Mouse (Mus musculus) cerebellum, adult (tissue): ENCODE results near the gene Pou6f1.
"Not testable (repeated sequence)": the region's sequence is repeated elsewhere in the genome, so short reads cannot be mapped to it uniquely, and the experiment has no call there.

ENCODE experiments used
- ATAC-seq: cut with Nextera tagmentation; 2 replicates; pipeline ENCODE4 v1.9.2; 2017; ENCODE audit warnings: mild to moderate bottlenecking, moderate library complexity, mixed read lengths; ENCODE audit not compliant: insufficient number of reproducible peaks, low FRiP score, low TSS enrichment

The Pou6f1 gene

GRCm38 (mm10) chr15:100585931-100586330, 13.9 kb downstream of the Pou6f1 start:
- ATAC-seq, result no peak

- no peak for ATAC-seq
These were observed 19.7 kb downstream of the Pou6f1 start for GRCm38 (mm10) chr15:100580108-100580507.

DNA sequence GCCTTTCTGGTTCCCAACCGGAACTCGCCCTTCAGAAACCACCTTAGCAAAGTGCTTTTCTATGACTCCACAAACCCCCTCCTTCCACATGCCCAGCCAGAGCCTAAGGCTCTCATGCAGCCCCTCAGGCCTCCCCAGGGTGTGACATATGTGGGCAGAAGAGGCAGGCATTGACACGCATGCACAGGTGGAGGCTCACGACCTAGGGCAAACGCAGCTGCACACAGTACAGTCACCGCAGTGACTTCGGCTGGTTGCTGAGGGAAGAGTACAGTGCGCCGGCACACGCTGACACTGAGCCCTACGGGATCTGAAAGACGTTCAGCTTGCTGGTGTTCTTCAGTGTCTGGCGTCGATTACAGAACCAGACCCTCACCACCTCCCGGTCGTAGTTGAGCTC, 21.8 kb downstream of the Pou6f1 start:
- no peak for ATAC-seq

GRCm38 (mm10) chr15:100576810-100577209, 23.0 kb downstream of the Pou6f1 start:
- ATAC-seq, result no peak

DNA sequence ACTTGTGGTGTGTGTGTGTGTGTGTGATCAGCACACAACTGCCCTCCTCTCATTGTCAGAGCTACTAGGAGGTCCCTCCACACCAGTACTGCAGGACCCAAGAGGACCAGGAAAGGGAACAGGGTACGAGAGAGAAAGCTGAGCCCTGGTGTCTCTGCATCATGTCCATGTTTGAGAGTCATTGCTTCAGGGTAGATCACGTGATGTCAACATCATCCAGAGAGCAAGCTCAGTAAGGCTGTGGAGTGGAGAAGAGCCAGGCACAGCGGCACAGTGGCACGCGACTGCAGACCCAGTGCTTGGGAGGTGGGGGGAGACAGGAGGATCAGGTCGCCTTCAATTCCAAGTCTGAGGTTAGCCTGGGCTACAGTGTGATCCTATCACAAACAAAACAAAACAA, 23.4 kb downstream of the Pou6f1 start:
- no peak for ATAC-seq

- no peak for ATAC-seq
These were observed 24.4 kb downstream of the Pou6f1 start for GRCm38 (mm10) chr15:100575366-100575765.

DNA sequence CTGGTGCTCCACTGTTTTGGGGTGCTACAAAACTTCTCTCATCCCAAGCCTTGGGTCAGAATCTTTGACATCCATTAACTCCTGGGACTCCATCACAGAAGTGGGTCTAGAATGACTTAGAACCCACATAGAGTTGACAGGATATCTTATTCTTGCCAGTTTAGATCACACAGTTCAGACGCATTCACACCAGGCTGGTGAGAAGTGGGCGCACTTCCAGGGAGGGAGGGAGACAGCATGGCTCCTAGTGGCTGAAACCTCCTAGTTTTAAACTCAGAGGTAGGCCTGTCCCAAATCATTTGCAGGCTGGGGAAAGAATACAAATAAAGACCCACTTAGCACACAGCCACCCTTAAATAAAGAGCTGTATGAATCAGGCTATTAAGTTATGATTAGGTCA, 25.4 kb downstream of the Pou6f1 start:
- no peak for ATAC-seq

DNA sequence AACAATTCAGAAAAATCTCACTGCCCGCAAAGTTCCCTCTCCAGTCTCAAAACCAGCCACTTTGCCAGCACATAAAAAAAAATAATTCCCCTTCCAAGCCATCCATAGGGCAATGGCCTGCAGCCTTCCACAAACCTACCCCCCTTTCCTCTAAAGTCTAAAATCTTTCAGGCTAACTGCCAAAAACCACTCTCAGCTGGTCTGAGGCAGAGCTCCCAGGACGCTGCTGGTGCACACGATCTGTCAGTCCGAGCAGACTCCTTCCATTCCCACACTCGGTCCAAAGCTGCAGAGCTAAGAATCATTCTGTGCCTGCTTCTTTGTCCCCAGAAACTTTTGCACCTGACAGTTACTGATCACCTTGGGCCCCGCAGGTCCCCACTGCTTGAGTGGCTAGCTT, 25.8 kb downstream of the Pou6f1 start:
- ATAC-seq, result no peak

- no peak for ATAC-seq
These were observed 30.5 kb downstream of the Pou6f1 start for GRCm38 (mm10) chr15:100569239-100569638.

- no peak for ATAC-seq
These were observed 33.3 kb downstream of the Pou6f1 start for GRCm38 (mm10) chr15:100566531-100566930.

- no peak for ATAC-seq
These were observed 41.9 kb downstream of the Pou6f1 start for GRCm38 (mm10) chr15:100557705-100558433.

- no peak for ATAC-seq
These were observed 43.4 kb downstream of the Pou6f1 start for GRCm38 (mm10) chr15:100556378-100556777.

- no peak for ATAC-seq
These were observed 43.8 kb downstream of the Pou6f1 start for GRCm38 (mm10) chr15:100555965-100556364.

DNA sequence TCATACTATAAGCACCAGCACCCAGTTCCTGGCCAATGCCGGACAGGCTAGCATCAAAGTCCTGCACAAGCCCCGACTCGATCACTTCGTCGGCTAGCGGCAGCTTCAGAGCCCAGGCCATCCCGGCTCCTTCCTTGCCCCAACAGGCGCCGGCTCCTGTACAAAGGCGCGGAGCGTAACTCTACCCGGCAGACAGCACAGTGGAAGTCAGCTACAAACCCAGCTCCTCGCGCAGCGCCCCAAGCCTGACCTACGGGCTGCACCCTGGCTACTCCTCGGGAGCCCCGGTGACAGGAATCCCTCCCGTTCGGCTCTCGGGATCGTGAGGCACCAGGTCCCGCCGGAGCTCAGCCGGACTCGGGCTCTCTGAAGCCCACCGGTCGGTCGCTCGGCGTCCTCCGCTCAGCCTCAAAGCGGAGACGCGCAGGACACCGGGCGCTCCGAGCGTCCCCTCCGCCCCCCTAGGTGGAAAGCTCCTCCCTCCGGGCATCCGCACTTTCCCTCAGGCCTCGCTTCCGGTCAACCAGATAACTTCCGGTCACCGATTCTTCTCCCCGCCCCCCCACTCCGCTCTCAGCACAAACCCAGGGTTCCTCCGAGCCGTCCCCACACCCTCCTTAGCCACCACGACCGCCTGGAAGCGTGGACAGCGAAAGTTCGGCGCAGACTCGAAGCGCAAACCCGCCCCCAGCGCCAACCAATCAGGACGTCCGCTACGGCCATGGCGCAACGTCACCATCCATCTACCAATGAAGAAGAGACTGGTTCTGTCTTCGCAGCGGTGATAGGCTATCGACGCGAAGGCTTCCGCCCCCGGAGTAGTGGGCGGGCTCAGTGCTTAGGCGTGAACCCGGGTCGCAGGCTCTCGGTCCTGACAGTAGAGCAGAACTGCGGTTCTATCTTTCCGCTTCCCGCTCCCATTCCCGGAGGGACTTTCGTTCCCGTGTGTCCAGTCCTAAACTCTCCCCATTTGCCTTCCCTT, 48.2 kb downstream of the Pou6f1 start, which contains the start of gene Tfcp2:
Tfcp2 (minus strand) TSS at position 683 of the 982 bp plus-strand sequence.
- peak; percentile 100 for ATAC-seq

GRCm38 (mm10) chr15:100550280-100550679, 49.5 kb downstream of the Pou6f1 start:
- ATAC-seq, result no peak

DNA sequence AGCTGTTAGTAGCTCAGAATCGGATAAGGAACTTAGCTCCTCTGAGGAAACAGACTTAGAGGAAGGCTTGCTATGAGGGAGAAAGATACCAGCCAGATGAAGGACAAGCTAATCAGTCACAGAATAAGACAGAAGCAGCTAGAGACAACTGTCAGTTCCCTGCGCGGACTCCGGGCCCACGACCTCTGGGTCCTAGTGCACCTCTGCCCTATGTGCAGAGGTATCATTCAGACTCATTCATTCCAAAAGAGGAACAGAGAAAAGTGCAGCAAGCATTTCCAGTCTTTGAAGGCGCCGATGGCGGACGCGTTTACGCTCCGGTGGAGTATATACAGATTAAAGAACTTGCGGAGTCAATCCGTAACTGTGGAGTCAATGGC, 56.1 kb downstream of the Pou6f1 start:
- ATAC-seq, result not testable (repeated sequence)

DNA sequence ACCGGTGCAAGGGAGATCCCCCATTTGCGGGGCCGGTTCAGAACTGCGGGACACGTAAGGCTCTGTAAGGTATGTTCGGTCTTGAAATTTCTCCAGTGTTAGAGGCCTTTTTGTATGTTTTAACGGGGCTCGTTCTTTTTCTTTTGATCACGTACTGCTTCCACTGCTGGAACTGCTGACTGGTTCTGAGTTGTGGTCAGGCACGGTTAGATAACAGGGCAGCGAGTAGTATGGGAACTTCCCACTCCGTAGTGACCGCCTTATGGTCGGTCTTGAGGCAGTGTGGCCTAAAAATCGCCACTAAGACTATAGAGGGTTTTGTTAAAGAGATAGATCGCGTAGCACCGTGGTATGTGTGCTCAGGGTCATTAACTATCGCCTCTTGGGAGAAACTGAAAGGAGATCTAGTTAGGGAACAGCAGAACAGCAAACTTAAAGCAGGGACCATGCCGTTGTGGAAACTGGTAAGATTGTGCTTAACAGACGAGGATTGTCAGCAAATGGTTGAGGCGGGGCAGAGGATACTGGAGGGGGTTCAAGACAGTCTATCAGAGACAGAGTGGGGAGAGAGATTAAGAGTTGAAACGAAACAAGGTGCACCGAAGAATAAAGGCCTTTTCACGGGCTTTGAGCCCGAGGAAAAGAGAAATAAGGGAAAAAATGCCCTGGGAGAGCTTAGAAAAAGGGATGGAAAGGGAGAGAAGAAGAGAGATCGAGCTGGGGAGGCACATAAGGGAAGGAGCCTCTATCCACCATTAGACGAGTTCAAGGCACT, 56.7 kb downstream of the Pou6f1 start:
- not testable (repeated sequence) for ATAC-seq

DNA sequence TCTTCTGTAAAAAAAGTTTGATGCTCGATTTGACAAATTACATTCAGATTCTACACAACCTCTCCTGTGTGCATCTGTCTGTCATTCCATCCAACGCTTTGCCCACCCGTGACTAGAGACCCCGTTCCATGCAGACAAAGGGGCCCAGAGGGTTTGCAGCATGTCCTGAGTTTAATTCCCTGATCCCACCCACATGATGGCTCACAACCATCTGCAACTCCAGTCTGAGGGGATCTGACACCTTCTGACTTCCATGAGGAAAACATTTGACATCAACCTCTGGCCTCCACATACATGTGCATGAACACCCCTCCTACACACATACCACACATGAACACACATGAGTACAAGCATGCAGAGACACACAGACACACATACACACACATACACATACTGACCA, 58.4 kb downstream of the Pou6f1 start:
- ATAC-seq, result no peak

GRCm38 (mm10) chr15:100541001-100541400, 58.8 kb downstream of the Pou6f1 start:
- not testable (repeated sequence) for ATAC-seq

DNA sequence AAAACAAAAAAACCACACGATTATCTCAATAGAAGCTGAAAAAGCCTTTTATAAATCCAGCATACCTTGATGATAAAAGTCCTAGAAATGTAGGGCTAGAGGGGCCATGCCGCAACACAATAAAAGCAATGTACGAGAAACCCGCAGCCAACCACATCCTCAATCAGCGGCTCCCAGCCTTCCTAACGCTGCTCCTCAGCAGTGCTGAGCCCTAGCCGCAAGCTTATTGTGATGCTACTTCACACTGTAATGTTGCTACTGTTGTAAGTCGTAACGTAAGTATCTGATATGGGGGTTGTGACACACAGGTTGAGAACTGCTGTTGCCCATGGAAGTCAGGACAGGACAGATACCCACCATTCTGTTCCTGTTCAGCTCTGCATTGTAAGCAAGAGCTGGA, 60.4 kb downstream of the Pou6f1 start:
- ATAC-seq, result no peak

- ATAC-seq, result no peak
These were observed 61.9 kb downstream of the Pou6f1 start for GRCm38 (mm10) chr15:100537913-100538312.
